Mouse (Mus musculus) C2C12 (cell line): ENCODE measurements around the gene Bmp6.

Experiments used
- CTCF ChIP-seq: IDR thresholded peaks from one replicate; pipeline ENCODE4 v1.5.1; 2011; ENCODE audit not compliant: control insufficient read depth, insufficient read depth, insufficient read length
- FOSL1 ChIP-seq: IDR thresholded peaks from one replicate; pipeline ENCODE4 v1.8.0; 2011; ENCODE audit warnings: mild to moderate bottlenecking, low read length; ENCODE audit not compliant: poor library complexity, insufficient read depth, severe bottlenecking
- MYOG ChIP-seq: IDR thresholded peaks from one replicate; pipeline ENCODE4 v1.6.1; 2011; ENCODE audit not compliant: control insufficient read depth, insufficient read length; ENCODE audit errors: extremely low read depth

DNA sequence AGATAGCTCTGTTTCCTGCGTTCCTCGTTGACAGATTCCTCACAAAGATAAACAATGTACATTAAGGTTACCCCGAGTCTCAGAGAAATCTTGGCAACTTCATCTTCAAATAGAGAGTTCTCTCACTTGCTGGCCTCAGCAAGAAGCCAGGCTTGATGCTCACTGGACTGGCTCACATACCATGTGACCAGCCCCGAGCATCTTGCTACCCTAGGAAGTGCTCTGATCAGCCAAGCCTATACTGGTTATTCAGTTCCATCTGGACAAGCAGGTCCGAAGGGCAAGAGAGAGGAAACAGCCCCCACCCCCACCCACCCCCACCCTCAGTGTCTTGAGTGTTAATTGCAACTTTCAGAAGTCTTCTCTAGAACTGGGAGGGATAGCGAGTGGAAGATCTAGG, 141.9 kb downstream of the Bmp6 start:
- no peak for TF ChIP-seq CTCF
- no peak for TF ChIP-seq FOSL1
- TF ChIP-seq MYOG = no peak
